Mouse (Mus musculus) embryo, embryonic 11.5 days (tissue): ENCODE data around the gene Olfr859.
"Not testable (repeated sequence)": the region's sequence is repeated elsewhere in the genome, so short reads cannot be mapped to it uniquely, and the experiment has no call there.

Experiments used
- DNase-seq: peaks from one replicate; pipeline ENCODE4 v3.0.0-alpha.2; 2012; ENCODE audit warnings: low read depth, low spot score

The Olfr859 gene

DNA sequence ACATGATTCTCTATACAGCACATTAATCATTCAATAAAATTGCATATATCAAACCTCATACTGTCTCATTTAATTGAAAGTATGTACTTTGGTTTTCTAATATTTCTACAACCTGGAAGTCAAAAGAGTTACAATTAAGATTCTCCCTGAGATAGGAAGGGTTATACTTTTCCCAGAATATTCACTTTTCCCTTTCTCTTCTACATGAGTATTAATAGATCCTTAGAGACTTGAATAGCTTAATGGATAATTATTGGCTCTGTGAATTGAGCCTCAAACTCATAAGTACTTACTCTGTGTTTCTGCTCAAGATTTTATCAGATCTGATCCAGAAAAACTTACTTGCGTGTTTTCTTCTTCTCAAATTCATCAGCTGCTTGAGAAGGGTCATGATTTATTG is at the start of gene Olfr859:
Gene Olfr859 (plus strand): TSS at position 301 of the 400 bp plus-strand sequence.
- DNase-seq: not testable (repeated sequence)

DNA sequence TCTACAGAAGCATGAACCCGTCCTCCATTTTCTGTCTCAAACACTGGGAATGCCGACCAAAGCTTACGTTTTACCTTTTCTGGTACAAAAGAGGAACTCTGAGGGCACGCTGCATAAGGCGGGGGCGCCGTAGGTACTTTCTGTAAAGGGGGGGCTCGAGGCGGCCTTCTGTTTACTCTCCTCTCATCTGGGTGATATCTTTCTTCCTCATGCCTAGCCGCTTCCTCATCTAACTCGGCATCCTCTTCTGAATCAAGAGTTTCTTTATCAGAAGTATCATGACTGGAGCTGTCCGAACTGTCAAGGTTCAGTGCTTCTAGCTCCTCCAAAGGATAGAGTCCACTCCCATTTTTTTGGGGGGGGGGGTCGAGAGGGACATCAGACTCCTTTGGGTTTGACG is 35.6 kb upstream of the Olfr859 start:
- no peak for DNase-seq

DNA sequence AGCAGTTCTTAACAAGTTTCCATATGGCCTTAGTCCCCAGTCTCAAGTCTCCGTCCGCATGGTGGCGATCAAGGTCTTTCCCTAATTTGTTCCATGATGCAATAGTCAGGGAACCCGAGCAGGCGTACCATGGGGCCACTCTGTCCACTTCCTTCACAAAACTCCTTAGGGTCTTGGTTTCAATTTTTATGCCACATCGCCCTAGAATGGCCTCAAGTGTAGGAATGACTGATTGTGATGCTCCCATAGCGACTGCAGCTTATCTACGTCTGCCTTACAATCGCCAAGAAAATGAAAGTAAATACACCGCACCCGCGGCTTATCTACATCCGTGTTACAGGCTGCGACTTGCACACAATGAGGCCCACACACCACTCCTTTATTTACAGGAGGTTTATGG is 35.0 kb upstream of the Olfr859 start:
- DNase-seq: no peak

DNA sequence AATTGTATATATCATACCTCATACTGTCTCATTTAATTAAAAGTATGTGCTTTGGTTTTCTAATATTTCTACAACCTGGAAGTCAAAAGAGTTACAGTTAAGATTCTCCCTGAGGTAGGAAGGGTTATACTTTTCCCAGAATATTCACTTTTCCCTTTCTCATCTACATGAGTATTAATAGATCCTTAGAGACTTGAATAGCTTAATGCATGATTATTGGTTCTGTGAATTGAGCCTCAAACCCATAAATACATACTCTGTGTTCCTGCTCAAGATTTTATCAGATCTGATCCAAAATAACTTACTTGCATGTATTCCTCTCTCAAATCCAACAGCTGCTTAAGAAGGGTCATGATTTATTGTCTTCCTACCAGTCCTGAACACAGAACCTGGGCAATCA is 24.7 kb upstream of the Olfr859 start, which contains the start of gene Olfr58:
Gene Olfr58 (plus strand): TSS at position 301 of the 400 bp plus-strand sequence.
- DNase-seq: no peak

DNA sequence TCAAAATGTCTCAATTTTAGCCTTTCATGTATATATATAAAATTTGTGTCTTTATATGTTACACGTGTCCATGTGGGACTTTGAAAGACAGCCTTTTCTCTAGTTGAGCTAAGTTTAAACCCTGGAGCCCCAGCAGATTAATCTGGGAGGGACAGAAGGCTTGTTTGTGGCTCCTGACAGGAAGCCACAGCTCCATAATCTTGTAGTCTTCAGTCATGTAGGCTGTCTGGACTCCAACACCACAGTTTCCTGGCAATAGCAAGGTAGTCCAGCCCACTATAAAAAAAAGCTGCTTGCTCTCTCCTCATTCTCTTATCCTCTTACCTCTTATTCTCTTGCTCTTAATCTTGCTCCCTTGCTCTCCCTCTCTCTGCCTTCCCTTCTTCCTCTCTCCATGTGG is 1.7 kb upstream of the Olfr859 start:
- DNase-seq: no peak

DNA sequence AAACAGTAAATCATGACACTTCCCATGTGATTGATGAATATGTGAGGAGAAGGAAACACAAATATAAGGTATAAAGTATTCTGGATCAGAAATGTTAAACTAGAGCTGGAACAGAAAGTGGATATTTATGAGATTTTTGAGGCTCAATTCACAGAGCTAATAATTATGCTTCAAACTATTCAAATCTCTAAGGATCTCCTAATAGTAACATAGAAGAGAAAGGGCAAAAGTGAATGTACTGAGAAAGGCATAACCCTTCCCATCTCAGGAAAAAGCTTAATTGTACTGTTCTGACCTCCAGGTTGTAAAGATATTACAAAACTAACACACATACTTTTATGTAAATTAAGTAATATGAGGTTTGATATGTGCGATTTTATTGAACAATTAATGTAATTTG is 44.9 kb downstream of the Olfr859 start, which contains the start of gene Olfr860:
Gene Olfr860 (minus strand): TSS at position 101 of the 400 bp plus-strand sequence.
- DNase-seq: no peak
